Mouse (Mus musculus): ENCODE measurements around the gene Ttll4.
A peak's percentile ranks its signal among the peaks of the same experiment; 100 is the strongest.

The Ttll4 gene

DNA sequence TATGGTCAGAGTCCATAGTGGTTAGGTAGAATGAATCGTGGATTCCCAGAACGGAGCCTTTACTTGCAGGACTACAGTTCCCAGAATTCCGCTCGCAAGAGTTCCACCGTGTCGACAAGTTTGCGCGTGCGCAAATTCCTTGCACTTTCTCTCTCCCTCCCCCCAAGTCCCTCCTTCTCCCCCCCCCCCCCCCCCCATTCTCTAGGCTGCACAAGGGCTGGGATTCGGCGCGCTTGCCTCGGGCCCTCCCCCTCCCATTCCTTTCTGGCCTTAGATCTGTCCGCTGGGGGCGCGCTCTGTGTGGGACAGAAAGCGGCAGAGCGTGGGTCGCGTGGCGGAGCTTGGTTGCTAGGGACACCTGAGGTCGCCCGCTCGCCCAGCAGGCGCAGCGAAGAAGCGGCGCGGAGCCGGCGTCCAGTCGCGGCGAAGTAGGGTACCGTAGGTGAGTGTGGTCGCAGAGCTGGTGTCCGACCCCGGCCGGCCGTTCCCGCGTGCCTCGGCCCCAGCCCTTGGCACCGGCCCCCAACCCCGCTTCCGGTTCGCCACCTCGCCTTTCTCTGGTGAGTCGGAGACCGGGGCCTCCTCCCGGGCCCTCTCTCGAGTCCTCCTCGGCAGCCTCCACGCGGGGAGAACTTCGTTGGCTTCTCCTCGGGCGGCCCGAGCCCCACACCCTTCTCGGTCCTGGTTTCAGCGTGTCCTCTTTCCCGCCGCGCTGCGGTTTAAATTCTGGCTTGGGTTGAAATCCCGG, at the start of gene Ttll4:
Ttll4 (plus strand) TSS at position 298 of the 748 bp plus-strand sequence.
- peak; percentile 95 for DNase-seq

DNA sequence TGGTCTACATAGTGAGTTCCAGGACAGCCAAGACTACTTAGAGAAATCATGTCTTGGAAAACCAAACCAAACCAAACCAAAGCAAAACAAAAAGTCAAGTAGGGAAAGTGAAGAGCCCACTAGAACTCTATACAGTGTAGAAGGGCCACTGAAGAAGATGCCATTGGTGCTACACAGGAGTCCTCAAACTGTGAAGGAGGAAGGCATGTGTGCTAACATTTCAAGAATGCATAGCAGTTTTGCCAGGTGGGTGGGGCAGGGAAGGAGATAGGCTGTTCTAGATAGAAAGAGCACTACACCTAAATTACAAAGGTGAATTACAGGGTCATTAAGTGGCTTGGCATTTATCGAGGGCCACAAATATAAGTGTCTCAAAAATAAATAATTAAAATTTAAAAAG, 37.4 kb upstream of the Ttll4 start:
- DNase-seq = no peak

DNA sequence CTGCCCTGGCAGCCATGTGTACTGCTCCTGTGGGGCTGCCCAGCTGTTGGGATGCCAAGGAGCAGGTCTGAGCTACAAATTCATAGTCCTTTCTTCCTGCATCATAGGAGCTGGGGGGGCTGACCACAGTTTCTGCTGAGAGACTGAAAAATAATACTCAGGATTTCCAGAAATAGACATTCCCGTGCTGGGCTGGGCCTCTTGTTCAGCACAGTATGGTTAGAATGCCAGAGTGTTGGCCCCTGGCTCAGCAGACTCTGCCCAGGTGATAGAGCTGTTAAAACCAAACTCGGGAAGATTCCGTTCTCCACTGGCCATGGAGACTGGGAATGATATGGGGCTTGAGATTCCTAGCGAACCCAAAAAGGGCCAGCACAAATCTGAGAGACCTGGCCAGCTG, 35.5 kb upstream of the Ttll4 start:
- DNase-seq = no peak

DNA sequence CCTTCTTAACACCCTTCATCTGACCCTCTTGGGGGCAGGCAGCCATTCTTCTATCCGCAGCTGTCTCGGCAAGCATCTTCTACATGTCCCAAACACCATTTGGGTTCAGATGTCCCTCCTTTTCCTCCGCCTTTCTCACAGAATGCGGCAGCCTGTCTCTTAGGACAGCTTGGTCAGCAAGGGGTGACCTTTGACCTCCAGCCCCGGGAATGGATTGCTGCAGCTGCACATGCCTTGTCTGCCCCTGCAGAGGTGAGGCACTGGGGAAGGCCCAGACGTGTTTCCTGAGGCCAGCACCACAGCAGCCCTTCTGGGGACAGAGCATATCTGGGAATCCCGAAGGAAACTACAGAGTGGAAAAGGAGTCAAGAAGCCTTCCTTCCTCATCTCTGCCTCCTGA, 33.5 kb upstream of the Ttll4 start:
- DNase-seq = no peak

DNA sequence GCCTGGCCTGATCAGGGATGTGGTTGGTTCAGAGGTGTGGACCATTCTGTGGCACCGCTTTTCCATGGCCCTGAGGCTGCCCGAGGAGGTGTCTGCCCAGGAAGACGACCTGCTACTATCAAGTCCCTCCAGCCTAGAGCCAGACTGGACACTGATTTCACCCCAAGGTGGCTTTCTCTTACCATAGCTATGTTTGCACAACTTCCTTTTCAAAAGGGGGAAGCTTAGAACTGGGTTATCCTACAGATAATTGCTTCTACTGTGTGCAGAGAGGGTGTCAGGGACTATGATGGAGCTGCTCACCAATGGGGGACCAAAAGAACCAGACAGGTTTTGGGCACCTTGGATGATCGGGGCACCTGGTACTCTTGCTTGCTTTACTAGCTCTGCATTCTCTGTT, 28.8 kb upstream of the Ttll4 start:
- DNase-seq = no peak

DNA sequence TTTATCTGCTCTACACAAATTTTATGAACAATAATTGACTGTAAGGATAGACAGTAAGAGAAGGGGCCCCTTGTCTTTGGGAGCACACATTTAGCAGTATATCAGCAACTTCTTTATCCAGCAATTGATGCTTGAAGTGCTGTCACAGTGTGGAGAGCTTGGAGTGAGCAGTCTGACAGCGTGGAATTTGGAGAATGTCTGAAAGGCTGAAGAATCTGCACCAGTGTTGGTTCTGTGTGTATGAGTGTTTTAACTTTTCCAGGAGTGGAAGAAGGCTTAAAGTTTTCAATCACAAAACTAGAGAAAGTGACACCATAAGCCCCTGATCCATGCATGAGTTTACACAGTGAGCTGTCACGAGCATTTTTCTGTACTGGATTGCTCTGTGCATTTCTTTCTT, 18.0 kb upstream of the Ttll4 start:
- DNase-seq = no peak

DNA sequence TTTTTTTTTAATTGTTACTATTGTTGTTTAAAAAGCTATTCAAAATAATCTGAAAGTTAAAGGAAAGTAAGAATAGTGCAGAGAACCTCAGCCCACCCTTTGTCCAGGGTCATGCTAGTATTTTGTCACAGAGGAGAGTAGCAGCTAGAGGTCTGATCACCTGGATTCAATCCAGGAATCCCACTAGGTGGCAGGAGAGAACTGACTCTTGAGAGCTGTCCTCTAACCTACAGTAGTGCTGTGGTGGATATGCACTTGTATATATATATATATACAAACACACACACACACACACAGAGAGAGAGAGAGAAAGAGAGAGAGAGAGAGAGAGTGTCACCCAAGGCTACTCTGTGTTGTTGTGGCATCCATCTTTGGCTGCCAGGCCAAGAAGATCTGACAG, 17.6 kb upstream of the Ttll4 start:
- DNase-seq = peak; percentile 37

DNA sequence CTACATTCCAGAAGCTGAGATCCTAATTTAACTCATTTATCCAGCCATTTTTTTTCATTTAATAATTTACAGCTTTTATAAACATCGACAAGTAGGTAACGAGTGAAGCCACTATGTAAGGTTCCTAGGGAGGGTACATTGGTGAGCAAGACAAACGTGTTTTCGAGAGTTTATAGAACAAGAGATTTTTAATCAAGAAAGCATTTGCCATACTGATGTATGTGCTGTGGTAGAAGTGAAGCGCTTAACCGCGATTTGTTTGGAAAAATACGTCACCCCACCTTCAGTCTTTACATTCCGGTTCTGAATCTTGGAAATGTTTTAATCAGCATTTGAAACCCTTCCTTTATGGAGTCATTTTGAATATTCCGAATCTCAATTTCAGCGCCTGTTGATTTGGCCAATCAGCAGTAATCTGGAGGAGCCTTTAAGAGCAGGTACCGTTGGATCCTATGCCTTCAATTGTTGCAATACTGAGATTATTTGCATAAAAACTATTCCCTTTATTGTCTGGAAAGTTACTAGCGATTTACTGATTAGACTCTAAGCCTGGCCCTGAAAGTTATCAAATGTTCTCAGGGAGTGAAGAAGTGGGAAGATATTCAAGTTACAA, 814 bp downstream of the Ttll4 start:
- DNase-seq = no peak

DNA sequence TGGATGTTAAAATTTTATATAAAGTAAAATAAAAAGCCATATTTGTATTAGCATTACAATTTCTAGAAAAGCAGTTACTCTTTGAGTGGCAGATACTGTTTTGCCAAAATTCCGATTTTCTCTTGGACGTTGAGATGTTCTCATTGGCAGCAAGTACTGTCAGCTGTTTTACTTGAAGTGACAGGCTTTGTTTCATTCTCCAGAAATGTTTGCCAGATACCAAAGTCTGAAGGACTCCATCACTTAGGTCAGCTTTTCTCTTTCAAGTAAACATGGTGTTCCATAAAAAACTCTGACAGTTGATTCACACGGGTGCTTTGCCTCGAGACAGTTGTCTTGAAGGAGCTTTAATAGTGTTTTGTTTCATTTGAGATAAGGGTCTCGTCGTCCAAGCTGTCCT, 3.6 kb downstream of the Ttll4 start:
- DNase-seq = no peak

DNA sequence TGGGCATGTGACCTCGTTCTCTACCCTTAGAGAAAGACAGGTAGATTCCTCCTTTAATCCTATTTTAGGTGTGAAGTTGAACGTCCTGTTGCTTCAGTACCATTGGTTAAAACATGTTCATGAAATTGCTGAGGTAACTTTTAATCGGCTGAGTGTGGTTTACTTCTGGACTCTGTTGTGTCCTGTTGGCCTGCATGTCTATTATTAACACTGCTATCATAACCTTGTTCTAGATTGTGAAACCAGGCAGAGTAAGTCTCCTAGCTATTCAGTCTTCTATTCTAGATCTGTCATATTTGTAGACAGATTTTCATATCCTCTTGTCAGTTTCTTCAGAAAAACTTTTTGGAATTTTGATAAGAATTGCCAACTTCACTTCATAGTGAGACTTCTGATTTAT, 6.8 kb downstream of the Ttll4 start:
- no peak for DNase-seq

DNA sequence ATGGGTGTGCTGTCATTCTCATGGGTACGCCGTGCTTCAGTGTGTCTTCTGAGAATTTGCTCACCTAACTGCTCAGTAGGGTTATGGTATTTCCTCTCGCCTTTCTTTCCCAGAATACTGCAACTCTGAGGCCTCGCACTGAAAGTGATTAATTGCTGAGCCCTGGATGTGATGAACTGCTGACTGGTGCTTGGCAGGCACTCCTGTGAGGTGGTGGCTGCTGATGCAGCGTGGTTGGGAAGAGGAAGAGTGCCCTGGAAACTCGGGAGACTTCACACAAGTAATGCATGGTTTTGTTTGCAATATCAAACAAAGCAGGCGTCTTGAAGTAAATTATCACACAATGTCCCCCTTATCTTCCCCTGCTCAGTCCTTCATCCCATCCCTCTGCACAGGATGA, 11.2 kb downstream of the Ttll4 start:
- no peak for DNase-seq

DNA sequence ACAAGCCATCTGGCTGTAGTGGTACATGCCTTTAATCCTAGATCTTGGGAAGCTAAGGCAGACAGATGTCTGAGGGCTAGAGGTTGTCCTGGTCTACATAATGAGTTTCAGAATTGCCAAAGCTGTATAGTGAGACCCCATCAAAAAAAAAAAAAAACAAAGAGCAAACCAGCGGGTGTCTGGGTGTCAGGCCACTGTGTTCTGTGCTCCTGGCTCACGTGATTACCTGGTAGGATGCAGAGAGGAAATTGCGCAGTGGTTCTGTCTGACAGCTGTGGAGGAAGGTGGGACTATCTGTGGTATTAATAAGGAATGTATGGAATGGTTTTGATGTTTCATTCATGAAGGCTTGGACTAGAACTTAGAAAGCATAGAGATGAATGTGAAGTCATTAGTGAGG, 15.3 kb downstream of the Ttll4 start:
- no peak for DNase-seq

DNA sequence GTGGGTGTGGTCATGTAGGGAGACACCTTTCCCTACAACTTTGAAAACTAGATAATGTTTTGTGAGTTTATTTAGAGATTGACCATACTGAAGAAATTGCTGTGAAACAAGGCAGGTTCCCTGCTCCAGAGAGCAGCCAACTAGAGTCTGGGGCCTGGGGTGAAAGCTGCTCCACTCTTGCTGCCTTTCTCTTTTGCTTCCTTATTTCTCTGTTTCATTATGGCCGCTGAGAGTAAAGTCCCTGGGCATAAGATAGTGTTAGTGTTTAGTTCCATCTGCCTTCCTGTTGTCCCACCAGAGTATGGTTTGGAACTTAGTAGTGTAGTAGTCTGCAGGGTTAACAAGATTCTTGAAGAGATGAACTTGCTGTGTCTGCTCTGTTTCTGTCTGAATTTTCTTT, 16.3 kb downstream of the Ttll4 start:
- DNase-seq = no peak

DNA sequence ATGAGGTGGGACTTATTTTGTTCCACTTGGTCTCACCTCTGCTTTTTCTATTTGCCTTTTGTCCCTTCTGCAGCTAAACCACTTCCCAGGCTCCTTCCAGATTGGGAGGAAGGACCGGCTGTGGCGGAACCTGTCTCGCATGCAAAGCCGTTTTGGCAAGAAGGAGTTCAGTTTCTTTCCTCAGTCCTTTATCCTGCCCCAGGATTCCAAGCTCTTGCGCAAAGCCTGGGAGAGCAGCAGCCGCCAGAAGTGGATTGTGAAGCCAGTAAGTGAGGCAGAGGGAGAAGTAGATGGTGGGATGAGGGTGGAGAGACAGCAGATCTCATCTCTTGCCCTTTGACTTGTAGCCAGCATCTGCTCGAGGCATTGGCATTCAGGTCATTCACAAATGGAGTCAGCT, 25.6 kb downstream of the Ttll4 start:
- no peak for DNase-seq

DNA sequence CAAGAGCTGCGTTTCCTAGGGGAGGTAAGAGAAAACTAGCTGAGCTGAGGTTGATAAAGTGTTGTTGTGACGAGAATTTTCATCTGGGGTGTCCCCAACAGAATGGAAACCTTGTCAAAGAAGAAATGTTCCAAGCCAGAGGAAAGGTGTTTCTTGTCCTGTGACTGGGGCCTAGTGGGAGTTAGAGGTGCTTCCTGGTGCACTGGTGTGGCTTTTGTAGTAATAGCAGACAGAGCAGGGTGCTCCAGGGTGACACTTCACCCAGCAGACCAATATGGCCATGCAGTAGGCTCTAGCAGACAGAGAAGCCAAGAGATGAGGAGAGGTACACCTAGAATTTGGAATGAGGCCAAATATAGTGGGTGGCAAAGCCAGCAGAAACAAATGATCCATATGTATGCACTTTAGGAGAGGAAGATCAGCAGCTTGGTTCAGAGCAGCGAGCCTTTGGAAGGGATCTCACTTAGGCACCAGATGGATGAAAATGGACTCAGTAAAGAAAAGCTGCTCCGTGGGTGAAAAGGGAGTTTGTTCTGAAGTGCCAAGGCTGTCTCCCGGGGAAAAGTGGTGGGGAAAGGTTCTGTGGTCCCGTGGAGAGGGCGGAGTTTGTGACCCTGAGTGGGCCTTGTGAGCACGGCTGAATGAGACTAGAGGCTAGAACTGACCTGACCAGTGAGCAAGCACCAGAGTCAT, 32.5 kb downstream of the Ttll4 start:
- no peak for DNase-seq

DNA sequence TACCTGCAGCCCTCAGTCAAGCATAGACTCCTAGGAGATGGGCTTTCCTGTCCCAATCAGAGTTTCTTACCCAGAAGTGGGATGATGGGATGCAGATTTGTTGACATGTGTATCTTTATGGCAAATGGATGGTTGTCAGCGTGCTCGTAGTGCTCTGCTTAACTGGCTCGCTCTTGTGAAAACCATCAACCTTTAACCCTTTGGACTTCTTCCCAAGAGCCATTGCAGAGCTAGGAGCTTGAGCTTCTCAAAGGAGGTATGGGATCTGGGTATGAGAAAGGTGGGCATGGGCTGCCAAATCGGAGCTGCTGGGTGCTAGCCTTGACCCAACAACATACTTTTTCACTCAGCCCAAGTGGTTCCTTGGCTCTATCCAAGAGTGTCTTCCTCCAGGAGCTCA, 34.3 kb downstream of the Ttll4 start:
- no peak for DNase-seq

DNA sequence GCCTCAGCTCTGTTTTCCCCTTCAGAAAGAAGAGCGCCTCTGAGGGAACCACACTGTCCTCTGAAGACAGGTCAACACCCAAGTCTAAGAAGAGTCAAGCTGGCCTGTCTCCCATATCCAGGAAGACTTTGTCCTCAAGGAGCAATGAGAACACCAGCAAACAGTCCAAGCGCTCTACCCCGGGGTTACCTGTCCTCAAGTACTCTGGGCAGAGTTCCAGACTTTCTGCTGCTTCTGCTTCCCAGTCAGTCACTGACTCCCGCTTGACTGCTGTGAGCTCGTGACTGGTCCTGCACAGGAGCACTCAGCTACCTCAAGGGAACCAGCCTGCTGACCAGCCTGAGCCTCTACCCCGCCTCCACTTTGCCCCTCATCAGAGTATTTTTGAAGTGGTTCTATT, 35.9 kb downstream of the Ttll4 start:
- no peak for DNase-seq

DNA sequence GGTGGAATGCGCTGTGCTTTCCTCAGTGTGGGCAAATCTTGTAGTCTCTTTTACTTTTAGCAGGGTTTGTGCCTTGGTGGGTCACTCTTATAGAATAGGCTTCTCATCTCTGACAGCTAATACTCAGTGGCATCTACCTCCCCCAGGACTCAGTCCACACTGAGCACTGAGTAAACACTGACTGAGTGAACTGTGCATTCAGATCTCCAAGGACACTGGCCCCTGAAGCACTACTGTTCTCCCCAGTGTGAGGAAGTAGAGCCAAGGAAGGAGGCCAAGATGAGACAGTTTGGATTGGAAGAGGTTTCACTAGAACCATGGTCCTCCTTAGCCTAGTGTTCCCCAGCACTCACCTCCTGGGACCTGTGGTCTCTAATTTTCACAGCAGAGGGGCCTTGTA, 36.8 kb downstream of the Ttll4 start:
- no peak for DNase-seq

DNA sequence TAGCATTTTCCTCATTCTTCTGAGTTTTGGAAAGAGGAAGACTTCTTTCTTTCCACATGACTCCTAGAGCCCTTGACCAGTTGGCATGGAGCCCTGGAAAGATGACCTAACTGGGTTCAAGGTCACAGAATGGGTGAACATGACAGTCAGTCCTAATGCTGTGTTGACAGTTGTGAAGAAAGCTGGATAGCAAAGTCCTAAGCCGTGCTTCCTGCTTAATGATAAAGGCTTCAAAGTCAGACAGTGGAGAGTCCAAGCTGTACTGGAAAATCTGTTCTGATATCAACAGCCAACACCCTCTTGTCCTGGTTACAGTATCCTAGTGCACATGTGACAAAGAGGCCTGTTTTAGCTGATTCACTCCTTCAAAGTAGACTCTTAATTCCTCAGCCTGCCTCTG, 37.2 kb downstream of the Ttll4 start:
- DNase-seq = no peak

DNA sequence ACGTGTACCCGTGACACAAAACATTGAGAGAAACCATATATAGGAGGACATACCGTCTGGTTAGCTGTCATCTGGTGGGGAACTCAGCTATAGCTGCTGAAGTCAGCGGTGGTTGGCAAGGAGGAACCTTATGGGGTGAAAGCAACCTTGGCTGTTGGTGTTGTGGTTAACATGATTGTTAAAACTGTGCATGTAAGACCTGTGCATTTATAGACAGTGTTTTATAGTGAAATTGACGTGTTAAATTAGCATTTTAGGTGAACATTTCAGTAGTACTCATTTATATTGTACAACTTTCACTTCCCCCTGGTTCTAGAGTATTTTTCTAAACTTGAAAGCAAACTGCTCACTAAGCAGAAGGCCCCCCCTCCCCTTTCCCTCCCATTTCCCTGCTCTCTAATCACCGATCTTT, 40.6 kb downstream of the Ttll4 start:
- no peak for DNase-seq

DNA sequence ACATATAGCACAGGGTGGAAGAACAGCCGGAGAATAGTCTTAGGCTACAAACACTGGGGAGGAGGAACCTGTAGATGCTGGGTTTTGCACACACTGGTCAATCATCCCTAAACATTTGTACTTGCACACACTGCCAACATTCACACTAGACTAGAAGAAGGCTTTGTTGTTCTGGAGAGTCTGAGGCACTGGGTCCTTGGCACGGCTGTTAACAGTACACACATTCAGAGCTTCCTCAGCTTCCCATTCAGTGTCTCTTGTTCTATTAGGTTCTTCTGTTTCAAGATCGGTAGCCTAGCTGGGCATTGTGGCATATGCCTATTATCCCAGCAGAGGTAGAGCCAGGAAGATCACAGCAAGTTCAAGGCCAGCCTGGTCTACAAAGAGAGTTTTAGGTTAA, 42.6 kb downstream of the Ttll4 start:
- DNase-seq = no peak

DNA sequence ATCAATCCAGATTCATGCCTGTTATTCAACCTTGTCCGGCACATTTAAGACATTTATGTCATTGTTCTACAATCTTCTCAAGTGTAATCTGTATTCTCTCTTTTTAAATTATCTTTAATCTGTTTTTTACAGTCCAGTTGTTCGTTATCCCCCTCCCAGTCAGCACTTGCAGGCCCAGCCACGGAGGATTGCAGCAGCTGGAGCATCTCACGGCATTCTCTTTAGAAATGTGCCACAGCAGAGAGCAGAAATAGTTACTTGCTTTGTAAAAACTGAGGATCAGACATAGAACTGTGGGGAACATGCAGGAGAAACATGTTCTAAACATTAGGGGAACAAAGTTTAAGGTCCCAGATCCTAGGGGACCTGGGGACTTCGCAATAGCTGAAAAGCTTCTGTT, 43.5 kb downstream of the Ttll4 start:
- DNase-seq = no peak

DNA sequence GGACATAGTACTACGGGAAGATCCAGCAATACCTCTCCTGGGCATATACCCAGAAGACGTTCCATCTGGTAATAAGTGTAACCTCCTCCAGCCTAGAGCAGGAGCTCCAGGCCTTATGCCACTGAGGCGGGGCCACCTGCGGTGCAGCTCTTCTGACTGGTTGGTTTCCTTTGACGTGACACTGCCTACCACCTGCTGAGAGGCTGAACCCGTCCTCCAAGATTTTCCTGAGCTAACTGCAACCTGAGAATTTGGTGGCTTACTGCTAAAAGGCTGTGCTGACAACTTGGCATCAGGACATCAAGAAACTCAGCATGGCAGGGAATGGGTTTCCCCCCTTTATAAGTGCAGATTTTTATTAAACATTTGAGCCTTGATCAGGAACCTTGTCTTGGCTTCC, 48.0 kb downstream of the Ttll4 start:
- DNase-seq = peak; percentile 9

DNA sequence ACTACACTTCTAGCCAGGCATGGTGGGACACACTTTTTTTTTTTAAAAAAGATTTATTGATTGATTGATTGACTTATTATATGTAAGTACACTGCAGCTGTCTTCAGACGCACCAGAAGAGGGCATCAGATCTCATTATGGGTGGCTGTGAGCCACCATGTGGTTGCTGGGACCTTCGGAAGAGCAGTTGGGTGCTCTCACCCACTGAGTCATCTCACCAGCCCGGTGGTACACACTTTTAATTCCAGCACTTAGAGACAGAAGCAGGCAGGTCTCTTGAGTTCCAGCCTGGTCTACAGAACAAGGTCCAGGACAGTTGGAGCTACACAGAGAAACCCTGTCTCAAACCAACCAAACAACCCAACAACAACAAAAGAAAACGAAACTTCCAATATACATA, 50.5 kb downstream of the Ttll4 start:
- DNase-seq = no peak
